Mouse (Mus musculus) stomach, embryonic 15.5 days (tissue): Measurements from ENCODE around the gene Morc4. TPM values are rescaled to one million over a fixed set of nuclear protein-coding genes. Genes with fewer than 3 reads are reported as not detected.
A peak's percentile ranks its signal among the peaks of the same experiment; 100 is the strongest.

Experiments used
- ATAC-seq: fragments of 200-750 bp; cut with Nextera tagmentation; 2 replicates; pipeline ENCODE4 v1.8.0; 2017; ENCODE audit warnings: low read depth, moderate number of reproducible peaks, moderate TSS enrichment; ENCODE audit not compliant: insufficient read depth, low FRiP score
- H3K27ac ChIP-seq: fragments of 300-500 bp; sonication (generic); 2 replicates; pipeline ENCODE4 v1.5.1; 2015; ENCODE audit warnings: mild to moderate bottlenecking, inconsistent platforms
- H3K27me3 ChIP-seq: fragments of 300-500 bp; sonication (generic); replicated peaks from 2 replicates; pipeline ENCODE4 v1.6.1; 2015; ENCODE audit warnings: inconsistent platforms
- H3K36me3 ChIP-seq: fragments of 300-500 bp; sonication (generic); 2 replicates; pipeline ENCODE4 v1.6.1; 2015; ENCODE audit warnings: inconsistent platforms
- H3K4me1 ChIP-seq: fragments of 300-500 bp; sonication (generic); 2 replicates; pipeline ENCODE4 v1.6.1; 2015; ENCODE audit warnings: inconsistent platforms
- H3K4me2 ChIP-seq: fragments of 300-500 bp; sonication (generic); 2 replicates; pipeline ENCODE4 v1.6.1; 2015; ENCODE audit warnings: mild to moderate bottlenecking, inconsistent platforms
- H3K4me3 ChIP-seq: fragments of 300-500 bp; sonication (generic); replicated peaks from 2 replicates; pipeline ENCODE4 v1.5.1; 2015; ENCODE audit warnings: inconsistent platforms
- H3K9ac ChIP-seq: fragments of 300-500 bp; sonication (generic); 2 replicates; pipeline ENCODE4 v1.6.1; 2015; ENCODE audit warnings: inconsistent platforms
- H3K9me3 ChIP-seq: fragments of 300-500 bp; sonication (generic); 2 replicates; pipeline ENCODE4 v1.6.1; 2016; ENCODE audit warnings: inconsistent platforms
- WGBS: fragments of 180-500 bp; shearing (Covaris S2); methylation state at CpG from one replicate; pipeline ENCODE4 v1.1.7; 2015; 5-methylcytosine and 5-hydroxymethylcytosine counted together
- polyA plus RNA-seq: library from polyadenylated mRNA; unstranded; fragments of >200 nt; fragmentation: Nextera tagmentation; extraction: Ambion mirVana; gene quantifications from 2 replicates; pipeline ENCODE4 v1.2.1, GENCODE M21; 2015

Morc4 gene
- polyA plus RNA-seq, 1 experiment from 2014 or later: 17.5 TPM

DNA sequence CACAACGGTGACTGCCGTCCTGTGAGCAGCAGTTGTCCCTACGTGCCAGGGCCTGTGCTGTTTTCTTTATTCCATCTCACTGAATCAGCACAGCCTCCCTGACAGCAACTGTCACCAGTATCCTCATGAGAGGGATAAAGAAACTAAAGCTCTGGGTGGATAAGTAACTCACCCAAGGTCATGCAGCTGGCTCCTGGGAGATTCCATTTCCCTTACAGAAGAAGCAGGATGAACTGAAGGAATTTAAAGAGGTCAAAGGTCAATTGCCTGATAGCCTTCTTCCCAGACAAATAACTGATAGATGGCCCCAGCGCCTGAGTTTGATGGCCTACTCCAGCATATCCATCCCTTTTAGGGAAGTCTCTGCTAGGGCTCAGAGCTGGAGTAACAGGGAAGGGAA lies 94.1 kb downstream of the Morc4 start:
- 69% methylated on average over 4 of the region's 4 CpGs for WGBS
- H3K4me2 ChIP-seq: no peak overlapping the region
- H3K4me1 ChIP-seq: no peaks in the 10 kb centered on the region
- no peaks in the 10 kb centered on the region for H3K9me3 ChIP-seq
- H3K36me3 ChIP-seq: no peaks in the 10 kb centered on the region
- no peak overlapping the region for H3K9ac ChIP-seq
- no peak overlapping the region for H3K27ac ChIP-seq
- no peaks in the 10 kb centered on the region for H3K27me3 ChIP-seq
- ATAC-seq: no peak
- no peak overlapping the region for H3K4me3 ChIP-seq

GRCm38 (mm10) chrX:139775084-139775612 lies 96.3 kb downstream of the Morc4 start:
- Histone ChIP-seq H3K27ac (no peak overlapping the region), H3K4me3 (no peak overlapping the region), H3K9me3 (no peaks in the 10 kb centered on the region), H3K4me2 (no peak overlapping the region), H3K27me3 (no peaks in the 10 kb centered on the region), H3K9ac (no peak overlapping the region), H3K36me3 (no peaks in the 10 kb centered on the region), H3K4me1 (no peaks in the 10 kb centered on the region)
- ATAC-seq: no peak; the same call in 1 of the 2 replicates
- WGBS: 65% methylated on average over 7 of the region's 7 CpGs

- no peaks in the 10 kb centered on the region for H3K27me3 ChIP-seq
- H3K4me3 ChIP-seq: no peak overlapping the region
- H3K27ac ChIP-seq: no peak overlapping the region
- H3K36me3 ChIP-seq: no peaks in the 10 kb centered on the region
- 0 out of 2 replicates have a peak, but pooled peaks have one; percentile 43 for ATAC-seq
- H3K4me1 ChIP-seq: no peaks in the 10 kb centered on the region
- H3K9ac ChIP-seq: no peak overlapping the region
- 34% methylated on average over 18 of the region's 18 CpGs for WGBS
- H3K9me3 ChIP-seq: no peaks in the 10 kb centered on the region
- H3K4me2 ChIP-seq: no peak overlapping the region
Observed at GRCm38 (mm10) chrX:139774309-139775083, 97.0 kb downstream of the Morc4 start.

Other genes starting within 250 kb of the Morc4 start
- 3.4 and 3.9 TPM in 2 replicates for gene Tbc1d8b, start 186.7 kb downstream of the Morc4 start, polyA plus RNA-seq
- gene Gm15013, start 157.2 kb downstream of the Morc4 start, polyA plus RNA-seq: 0.17 and 0.36 TPM in 2 replicates
- gene Ripply1, start 89.3 kb downstream of the Morc4 start, polyA plus RNA-seq: not detected in 2 replicates
- gene Cldn2, start 70.8 kb downstream of the Morc4 start, polyA plus RNA-seq: 12.0 and 17.7 TPM in 2 replicates
- 3.4 and 4.4 TPM in 2 replicates for gene Rbm41, start 126.9 kb upstream of the Morc4 start, polyA plus RNA-seq
- gene Nup62cl, start 191.0 kb upstream of the Morc4 start, polyA plus RNA-seq: 7.1 and 9.3 TPM in 2 replicates
- not detected in 2 replicates for gene Pih1h3b, start 191.2 kb upstream of the Morc4 start, polyA plus RNA-seq